Mouse (Mus musculus) forebrain, embryonic 14.5 days (tissue): Measurements from ENCODE around the gene Hspb7. TPM values are rescaled to one million over a fixed set of nuclear protein-coding genes. Genes with fewer than 3 reads are reported as not detected.

Experiments
- ATAC-seq: fragments of 200-750 bp; cut with Nextera tagmentation; 2 replicates; pipeline ENCODE4 v1.8.0; 2017; ENCODE audit warnings: mild to moderate bottlenecking, moderate library complexity
- DNase-seq: peaks from one replicate; pipeline ENCODE4 v3.0.0-alpha.2; 2015; ENCODE audit warnings: low spot score
- H3K27ac ChIP-seq: fragments of 300-500 bp; sonication (generic); 2 replicates; pipeline ENCODE4 v1.5.1; 2014; ENCODE audit warnings: low read depth, mild to moderate bottlenecking, control low read depth, low read length, moderate library complexity
- H3K27me3 ChIP-seq: fragments of 300-500 bp; sonication (generic); replicated peaks from 2 replicates; pipeline ENCODE4 v1.6.1; 2014; ENCODE audit warnings: low read length, control low read depth, mixed read lengths; ENCODE audit not compliant: control insufficient read depth, insufficient read depth
- H3K36me3 ChIP-seq: fragments of 300-500 bp; sonication (generic); 2 replicates; pipeline ENCODE4 v1.6.1; 2014; ENCODE audit warnings: low read length, control low read depth; ENCODE audit not compliant: control insufficient read depth, insufficient read depth
- H3K4me1 ChIP-seq: fragments of 300-500 bp; sonication (generic); 2 replicates; pipeline ENCODE4 v1.6.1; 2014; ENCODE audit warnings: antibody characterized with exemption, low read length, control low read depth; ENCODE audit not compliant: control insufficient read depth, insufficient read depth
- H3K4me2 ChIP-seq: fragments of 300-500 bp; sonication (generic); 2 replicates; pipeline ENCODE4 v1.6.1; 2014; ENCODE audit warnings: mild to moderate bottlenecking, control low read depth, low read length
- H3K4me3 ChIP-seq: fragments of 300-500 bp; sonication (generic); 2 replicates; pipeline ENCODE4 v1.5.1; 2014; ENCODE audit warnings: low read depth, low read length, control low read depth
- H3K9ac ChIP-seq: fragments of 300-500 bp; sonication (generic); 2 replicates; pipeline ENCODE4 v1.6.1; 2014; ENCODE audit warnings: mild to moderate bottlenecking, low read length, control low read depth, moderate library complexity
- H3K9me3 ChIP-seq: fragments of 300-500 bp; sonication (generic); replicated peaks from 2 replicates; pipeline ENCODE4 v1.6.1; 2016; ENCODE audit warnings: low read length, control low read depth, mixed read lengths; ENCODE audit not compliant: control insufficient read depth
- whole genome bisulfite sequencing: fragments of 180-500 bp; shearing (Covaris S2); extraction: QIAGEN DNeasy Blood & Tissue Kit; methylation state at CpG from one replicate; pipeline ENCODE4 v1.1.7; 2014; 5-methylcytosine and 5-hydroxymethylcytosine counted together
- polyA plus RNA-seq: library from polyadenylated mRNA; unstranded; fragments of >200 nt; fragmentation: Nextera tagmentation; extraction: Ambion mirVana; gene quantifications from 2 replicates; pipeline ENCODE4 v1.2.1, GENCODE M21; 2014

Gene Hspb7
- polyA plus RNA-seq, 1 experiment from 2014 or later = not detected

GRCm38 (mm10) chr4:141467581-141467927 lies 47.0 kb downstream of the Hspb7 start:
- H3K36me3 ChIP-seq = peaks cover 99% of the 10 kb centered on the region
- H3K9me3 ChIP-seq = no peaks in the 10 kb centered on the region
- H3K27ac ChIP-seq = no peak overlapping the region
- no peaks in the 10 kb centered on the region for H3K4me1 ChIP-seq
- H3K4me3 ChIP-seq = no peak overlapping the region
- no peak for DNase-seq
- H3K4me2 ChIP-seq = no peak overlapping the region
- WGBS = 82% methylated on average over 6 of the region's 6 CpGs
- no peaks in the 10 kb centered on the region for H3K27me3 ChIP-seq
- H3K9ac ChIP-seq = no peak overlapping the region
- no peak for ATAC-seq

GRCm38 (mm10) chr4:141468576-141468975 lies 48.0 kb downstream of the Hspb7 start:
- Histone ChIP-seq H3K4me1 (no peaks in the 10 kb centered on the region), H3K27me3 (no peaks in the 10 kb centered on the region), H3K9me3 (no peaks in the 10 kb centered on the region), H3K27ac (no peak overlapping the region), H3K9ac (no peak overlapping the region), H3K36me3 (peaks cover 99% of the 10 kb centered on the region), H3K4me3 (no peak overlapping the region), H3K4me2 (no peak overlapping the region)
- no peak for ATAC-seq
- WGBS = 65% methylated on average over 10 of the region's 10 CpGs
- no peak for DNase-seq

GRCm38 (mm10) chr4:141469343-141469742 lies 48.8 kb downstream of the Hspb7 start:
- ATAC-seq (no peak), DNase-seq (no peak)
- no peaks in the 10 kb centered on the region for H3K4me1 ChIP-seq
- no peak overlapping the region for H3K4me2 ChIP-seq
- no peak overlapping the region for H3K27ac ChIP-seq
- no peaks in the 10 kb centered on the region for H3K9me3 ChIP-seq
- no peak overlapping the region for H3K4me3 ChIP-seq
- peaks cover 99% of the 10 kb centered on the region for H3K36me3 ChIP-seq
- WGBS = 93% methylated on average over 9 of the region's 9 CpGs
- H3K9ac ChIP-seq = no peak overlapping the region
- no peaks in the 10 kb centered on the region for H3K27me3 ChIP-seq

GRCm38 (mm10) chr4:141471491-141471890 lies 50.9 kb downstream of the Hspb7 start:
- ATAC-seq = no peak

GRCm38 (mm10) chr4:141472641-141473321 lies 52.2 kb downstream of the Hspb7 start:
- H3K27ac ChIP-seq = no peak overlapping the region
- no peak overlapping the region for H3K9ac ChIP-seq
- H3K27me3 ChIP-seq = no peaks in the 10 kb centered on the region
- DNase-seq (no peak), ATAC-seq (no peak)
- H3K4me2 ChIP-seq = no peak overlapping the region
- no peak overlapping the region for H3K4me3 ChIP-seq
- peaks cover 99% of the 10 kb centered on the region for H3K36me3 ChIP-seq
- 94% methylated on average over 32 of the region's 32 CpGs for whole genome bisulfite sequencing
- no peaks in the 10 kb centered on the region for H3K4me1 ChIP-seq
- H3K9me3 ChIP-seq = no peaks in the 10 kb centered on the region

More at GRCm38 (mm10) chr4:141471491-141471890, 50.9 kb downstream of the Hspb7 start:
- Histone ChIP-seq H3K27me3 (no peaks in the 10 kb centered on the region), H3K9ac (no peak overlapping the region), H3K27ac (no peak overlapping the region), H3K36me3 (peaks cover 99% of the 10 kb centered on the region), H3K9me3 (no peaks in the 10 kb centered on the region), H3K4me3 (no peak overlapping the region), H3K4me1 (no peaks in the 10 kb centered on the region), H3K4me2 (no peak overlapping the region)
- WGBS = 97% methylated on average over 16 of the region's 16 CpGs
- no peak for DNase-seq

- H3K9ac ChIP-seq = no peak overlapping the region
- H3K36me3 ChIP-seq = peaks cover 98% of the 10 kb centered on the region
- no peaks in the 10 kb centered on the region for H3K4me1 ChIP-seq
- no peak for DNase-seq
- no peak for ATAC-seq
- no peaks in the 10 kb centered on the region for H3K9me3 ChIP-seq
- no peaks in the 10 kb centered on the region for H3K27me3 ChIP-seq
- WGBS = 90% methylated on average over 19 of the region's 19 CpGs
- H3K4me2 ChIP-seq = no peak overlapping the region
- no peak overlapping the region for H3K4me3 ChIP-seq
- no peak overlapping the region for H3K27ac ChIP-seq
These were observed 53.9 kb downstream of the Hspb7 start for GRCm38 (mm10) chr4:141474431-141474830.

Other genes with a start within 250 kb of the Hspb7 start
- 6.5 and 6.7 TPM in 2 replicates for gene Rsg1, start 206.8 kb upstream of the Hspb7 start, polyA plus RNA-seq
- 0.65 and 1.1 TPM in 2 replicates for gene Arhgef19, start 181.3 kb upstream of the Hspb7 start, polyA plus RNA-seq
- gene Epha2, start 119.5 kb upstream of the Hspb7 start, polyA plus RNA-seq = 0.58 and 0.64 TPM in 2 replicates
- 10.2 and 15.8 TPM in 2 replicates for gene Fam131c, start 52.6 kb upstream of the Hspb7 start, polyA plus RNA-seq
- gene Clcnka, start 22.1 kb upstream of the Hspb7 start, polyA plus RNA-seq = not detected in 2 replicates
- gene Clcnkb, start 4.8 kb upstream of the Hspb7 start, polyA plus RNA-seq = not detected in 2 replicates
- gene Srarp, start 15.3 kb downstream of the Hspb7 start, polyA plus RNA-seq = 0.33 TPM in 1 of 2 replicates, not detected in the other
- gene Zbtb17, start 23.9 kb downstream of the Hspb7 start, polyA plus RNA-seq = 41.3 and 46.5 TPM in 2 replicates
- 10.7 and 14.0 TPM in 2 replicates for gene Spen, start 117.8 kb downstream of the Hspb7 start, polyA plus RNA-seq
- 15.1 and 19.7 TPM in 2 replicates for gene Fblim1, start 185.3 kb downstream of the Hspb7 start, polyA plus RNA-seq
- gene Tmem82, start 197.9 kb downstream of the Hspb7 start, polyA plus RNA-seq = 0.12 TPM in 1 of 2 replicates, not detected in the other
- gene Slc25a34, start 203.0 kb downstream of the Hspb7 start, polyA plus RNA-seq = 0.07 TPM in 1 of 2 replicates, not detected in the other
- 3.6 and 3.9 TPM in 2 replicates for gene Plekhm2, start 244.1 kb downstream of the Hspb7 start, polyA plus RNA-seq